Mouse (Mus musculus) right cerebral cortex, postnatal 10 days (tissue): ENCODE results near the gene Tmeff2.
"Not testable (repeated sequence)": the region's sequence is repeated elsewhere in the genome, so short reads cannot be mapped to it uniquely, and the experiment has no call there.

Experiments used
- DNase-seq, 2 experiments: peaks; one replicate each; pipeline ENCODE4 v3.0.0; 2021; ENCODE audit warnings: low spot score in 2 of 2

The Tmeff2 gene

GRCm38 (mm10) chr1:50900386-50900785 lies at the start of gene Tmeff2:
Gene Tmeff2 (plus strand): TSS chr1:50900647.
- not testable (repeated sequence) for DNase-seq

- DNase-seq, result no peak
These were observed 38.9 kb upstream of the Tmeff2 start for GRCm38 (mm10) chr1:50861515-50861914.

GRCm38 (mm10) chr1:50897696-50898095 lies 2.8 kb upstream of the Tmeff2 start:
- peak in 1 of 2 experiments; percentile 18 for DNase-seq

- DNase-seq, result peak; percentile 66 to 72
These were observed 24.4 kb downstream of the Tmeff2 start for GRCm38 (mm10) chr1:50924838-50925355.

GRCm38 (mm10) chr1:50925356-50925921 lies 25.0 kb downstream of the Tmeff2 start:
- peak; percentile 44 to 49 for DNase-seq

- peak in 1 of 2 experiments; percentile 47 for DNase-seq
These were observed 26.1 kb downstream of the Tmeff2 start for GRCm38 (mm10) chr1:50926374-50927060.

GRCm38 (mm10) chr1:50927077-50927611 lies 26.7 kb downstream of the Tmeff2 start:
- peak; percentile 98 for DNase-seq

- peak; percentile 60 to 67 for DNase-seq
These were observed 27.3 kb downstream of the Tmeff2 start for GRCm38 (mm10) chr1:50927679-50928187.

- no peak for DNase-seq
These were observed 28.3 kb downstream of the Tmeff2 start for GRCm38 (mm10) chr1:50928776-50929175.

GRCm38 (mm10) chr1:50935076-50935475 lies 34.6 kb downstream of the Tmeff2 start:
- no peak for DNase-seq

- DNase-seq, result no peak
These were observed 35.0 kb downstream of the Tmeff2 start for GRCm38 (mm10) chr1:50935484-50935883.

- DNase-seq, result no peak
These were observed 39.9 kb downstream of the Tmeff2 start for GRCm38 (mm10) chr1:50940131-50941039.

GRCm38 (mm10) chr1:50948575-50948974 lies 48.1 kb downstream of the Tmeff2 start:
- no peak for DNase-seq

GRCm38 (mm10) chr1:50958844-50959243 lies 58.4 kb downstream of the Tmeff2 start:
- DNase-seq, result no peak

- peak; percentile 76 to 78 for DNase-seq
These were observed 61.7 kb downstream of the Tmeff2 start for GRCm38 (mm10) chr1:50961954-50962648.

- no peak for DNase-seq
These were observed 62.2 kb downstream of the Tmeff2 start for GRCm38 (mm10) chr1:50962649-50963000.

- no peak for DNase-seq
These were observed 69.2 kb downstream of the Tmeff2 start for GRCm38 (mm10) chr1:50969685-50970084.

- no peak for DNase-seq
These were observed 70.4 kb downstream of the Tmeff2 start for GRCm38 (mm10) chr1:50970853-50971252.

- DNase-seq, result no peak
These were observed 72.3 kb downstream of the Tmeff2 start for GRCm38 (mm10) chr1:50972509-50973436.
